Mouse (Mus musculus): Measurements from ENCODE around the gene Ticrr.
A peak's percentile ranks its signal among the peaks of the same experiment; 100 is the strongest.

Gene Ticrr

DNA sequence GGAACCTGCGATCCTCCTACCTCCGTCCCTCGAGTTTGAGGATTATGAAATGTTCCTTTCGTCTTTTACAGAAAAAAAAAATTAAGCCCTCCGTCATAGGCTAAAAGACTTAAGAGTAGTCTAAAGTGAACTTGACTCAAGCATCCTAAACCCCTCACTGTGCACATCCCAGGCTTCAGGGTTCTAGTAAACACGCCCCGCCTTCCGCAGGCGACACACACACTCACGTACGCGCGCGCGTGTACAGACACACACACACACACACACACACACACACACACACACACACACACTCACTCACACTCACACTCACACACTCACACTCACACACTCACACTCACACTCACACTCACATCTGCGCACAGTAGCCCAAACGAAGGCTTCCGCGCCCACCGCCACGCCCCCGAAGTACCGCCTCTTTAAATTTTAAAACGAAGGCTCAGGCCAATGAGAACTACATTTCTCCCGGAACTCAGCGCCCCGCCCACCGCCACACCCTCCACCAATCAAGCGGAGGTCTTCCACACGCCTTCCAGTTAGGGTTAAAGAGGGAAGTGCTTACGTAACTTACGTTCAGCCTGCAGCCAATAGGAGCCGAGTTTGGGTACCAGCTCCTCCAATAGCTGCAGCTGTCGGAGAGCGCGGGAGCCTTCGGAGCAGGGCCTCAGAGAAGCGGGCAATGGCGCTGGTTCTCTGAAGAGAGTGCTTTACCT, at the start of gene Ticrr:
Ticrr (plus strand) TSS at position 619 of the 713 bp plus-strand sequence.
- DNase-seq (ENCODE audit: low spot score in 2 of 2), result peak; percentile 94 to 95

DNA sequence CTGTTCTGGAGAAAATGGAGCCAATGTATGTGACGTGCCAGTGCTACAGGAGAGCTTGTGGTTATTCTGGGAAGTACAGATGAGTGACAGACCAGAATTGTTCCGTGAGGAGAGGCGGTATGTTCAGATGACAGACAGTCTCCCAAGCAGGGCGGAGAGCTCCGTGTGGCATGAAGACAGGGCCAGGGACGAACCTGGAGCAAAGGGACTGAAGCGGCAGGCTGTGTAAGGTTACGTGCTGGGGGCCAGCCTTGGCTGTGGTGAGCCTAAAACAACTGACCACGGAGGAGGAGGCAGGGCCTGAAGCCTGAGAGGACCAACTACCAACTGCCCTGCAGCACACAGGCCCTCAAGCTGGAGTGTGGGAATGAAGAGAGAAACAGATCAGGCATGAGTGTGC, 48.1 kb upstream of the Ticrr start:
- DNase-seq (ENCODE audit: low spot score in 2 of 2), result no peak

DNA sequence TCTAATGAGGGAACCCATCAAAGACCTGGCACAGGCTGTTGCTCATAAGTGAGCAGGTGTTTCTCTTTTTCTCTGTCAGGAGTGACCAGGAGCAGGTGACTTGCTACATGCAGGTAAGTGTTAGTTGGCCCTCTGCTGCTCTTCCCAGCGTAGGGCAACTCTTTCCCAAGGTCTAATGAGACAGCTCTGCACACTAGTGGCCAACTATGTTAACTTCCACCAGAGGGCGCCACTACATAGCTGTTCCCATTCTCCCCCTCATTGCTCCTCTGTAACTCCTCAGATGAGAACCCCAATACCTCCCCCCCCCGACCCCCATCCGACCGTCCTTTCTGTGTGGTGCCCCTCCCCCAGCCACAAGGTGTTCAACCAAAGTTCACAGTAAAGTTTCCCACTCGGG, 47.2 kb upstream of the Ticrr start:
- peak in 1 of 2 experiments; percentile 28 for DNase-seq (ENCODE audit: low spot score in 2 of 2)

DNA sequence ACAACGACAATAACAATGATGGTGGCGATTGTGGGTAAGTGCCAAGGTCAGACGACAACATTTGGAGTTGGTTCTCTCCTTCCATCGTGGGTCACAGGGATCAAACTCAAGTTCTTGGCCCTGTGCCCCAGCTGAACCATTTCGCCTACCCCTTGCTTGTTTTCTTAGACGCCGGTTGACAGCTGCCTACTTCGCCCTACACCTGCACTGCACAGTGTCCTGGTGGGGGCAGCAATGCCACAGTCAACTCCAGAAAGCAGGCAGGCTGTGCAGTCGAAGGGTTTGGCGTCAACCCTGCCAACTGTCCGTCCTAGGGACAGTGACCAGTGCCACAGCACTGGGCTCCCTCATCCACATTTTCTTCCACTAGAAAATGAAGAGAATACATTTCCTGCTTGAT, 46.7 kb upstream of the Ticrr start:
- DNase-seq (ENCODE audit: low spot score in 2 of 2), result no peak

GRCm38 (mm10) chr7:79615008-79615407, 45.0 kb upstream of the Ticrr start:
- DNase-seq (ENCODE audit: low spot score in 2 of 2), result no peak

GRCm38 (mm10) chr7:79615941-79616340, 44.1 kb upstream of the Ticrr start:
- DNase-seq (ENCODE audit: low spot score in 2 of 2), result no peak

DNA sequence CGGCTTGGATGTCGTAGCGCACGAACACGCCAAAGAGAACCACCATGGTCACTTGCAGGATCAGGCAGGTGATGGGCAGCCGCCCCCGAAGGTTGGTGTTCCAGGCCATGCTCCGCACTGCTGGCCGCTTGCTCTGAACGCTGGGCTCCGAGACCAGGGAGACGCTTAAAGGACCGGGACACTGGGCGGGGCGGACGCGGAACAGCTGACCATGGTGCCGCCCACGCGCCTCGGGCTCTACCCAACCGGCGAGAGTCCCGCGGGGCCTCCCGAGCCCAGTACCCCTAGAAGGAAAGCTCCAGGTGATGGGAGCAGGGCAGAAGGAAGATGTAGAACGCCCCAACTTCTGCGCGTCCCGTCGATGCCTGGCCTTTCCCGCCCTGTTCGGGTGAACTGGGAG, 42.6 kb upstream of the Ticrr start, which contains the start of gene Rhcg:
Rhcg (minus strand) TSS at position 240 of the 400 bp plus-strand sequence.
- no peak for DNase-seq (ENCODE audit: low spot score in 2 of 2)

DNA sequence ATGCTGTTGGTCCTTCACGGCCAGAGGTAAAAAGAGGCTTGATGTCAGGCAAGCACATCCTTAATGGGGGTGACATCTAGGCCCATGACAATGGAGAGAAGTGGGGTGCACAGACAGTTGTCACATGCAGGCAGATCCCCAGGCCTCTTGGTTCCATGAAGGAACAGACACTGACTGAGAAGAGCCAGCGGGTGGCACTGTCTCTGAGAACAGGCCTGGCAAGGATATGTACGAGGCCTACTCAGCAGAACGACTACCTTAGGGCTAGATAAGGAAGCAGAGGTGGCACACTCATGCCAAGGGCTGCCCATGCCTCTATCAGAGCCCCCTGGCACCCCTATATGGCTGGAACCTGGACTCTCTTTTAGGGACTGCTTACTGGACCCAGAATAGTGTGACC, 40.5 kb upstream of the Ticrr start:
- no peak for DNase-seq (ENCODE audit: low spot score in 2 of 2)

DNA sequence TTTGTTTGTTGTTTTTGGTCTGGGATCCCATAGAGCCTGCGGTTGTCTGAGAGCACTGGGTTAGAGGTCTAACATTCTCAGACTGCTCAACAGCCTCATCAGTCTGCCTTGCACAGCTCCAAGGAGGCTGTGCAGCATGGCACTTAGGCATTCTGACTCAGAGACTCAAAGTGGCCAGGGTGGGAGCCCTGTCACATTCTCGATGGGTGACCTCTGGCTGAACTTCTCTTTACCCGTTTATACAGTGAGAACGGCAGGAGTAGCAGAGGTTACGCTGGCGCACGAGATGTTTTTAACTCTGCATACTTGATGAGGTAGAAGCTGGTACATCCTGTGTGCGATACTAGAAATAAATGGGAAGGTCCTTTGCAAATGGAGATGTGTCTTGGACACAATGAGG, 36.9 kb upstream of the Ticrr start:
- no peak for DNase-seq (ENCODE audit: low spot score in 2 of 2)

- no peak for DNase-seq (ENCODE audit: low spot score in 2 of 2)
Measured at GRCm38 (mm10) chr7:79626170-79626569, 33.8 kb upstream of the Ticrr start.

DNA sequence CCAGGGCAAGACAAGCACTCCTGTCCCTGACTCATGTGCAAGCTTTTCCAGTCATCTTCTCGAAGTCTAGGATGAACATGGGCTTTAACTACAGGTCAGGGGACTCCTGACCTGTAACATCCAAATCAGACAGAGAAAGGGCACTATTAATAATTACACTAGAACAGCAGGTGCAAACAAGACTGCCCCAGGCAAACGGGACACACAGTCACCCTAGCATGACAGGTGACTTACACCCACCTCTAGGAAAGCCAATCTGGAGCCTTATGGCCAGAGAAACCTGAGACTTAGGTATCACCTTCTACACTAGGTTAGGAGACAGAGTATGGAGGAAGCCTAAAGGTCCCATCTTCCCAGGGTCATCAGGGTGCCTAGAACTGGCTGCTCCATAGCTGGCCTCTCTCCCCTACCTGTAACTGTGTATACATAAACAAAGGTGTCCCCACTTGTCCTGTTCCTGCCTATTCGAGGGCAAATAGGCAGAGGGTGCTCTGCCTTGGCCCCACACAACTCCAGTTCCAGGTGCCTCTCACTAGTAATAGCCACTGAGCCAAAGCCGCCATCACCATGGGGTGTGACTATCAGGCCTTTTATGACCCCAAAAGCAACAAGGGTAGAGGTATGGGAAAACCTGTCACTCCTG, 31.6 kb upstream of the Ticrr start:
- DNase-seq (ENCODE audit: low spot score in 2 of 2), result no peak

DNA sequence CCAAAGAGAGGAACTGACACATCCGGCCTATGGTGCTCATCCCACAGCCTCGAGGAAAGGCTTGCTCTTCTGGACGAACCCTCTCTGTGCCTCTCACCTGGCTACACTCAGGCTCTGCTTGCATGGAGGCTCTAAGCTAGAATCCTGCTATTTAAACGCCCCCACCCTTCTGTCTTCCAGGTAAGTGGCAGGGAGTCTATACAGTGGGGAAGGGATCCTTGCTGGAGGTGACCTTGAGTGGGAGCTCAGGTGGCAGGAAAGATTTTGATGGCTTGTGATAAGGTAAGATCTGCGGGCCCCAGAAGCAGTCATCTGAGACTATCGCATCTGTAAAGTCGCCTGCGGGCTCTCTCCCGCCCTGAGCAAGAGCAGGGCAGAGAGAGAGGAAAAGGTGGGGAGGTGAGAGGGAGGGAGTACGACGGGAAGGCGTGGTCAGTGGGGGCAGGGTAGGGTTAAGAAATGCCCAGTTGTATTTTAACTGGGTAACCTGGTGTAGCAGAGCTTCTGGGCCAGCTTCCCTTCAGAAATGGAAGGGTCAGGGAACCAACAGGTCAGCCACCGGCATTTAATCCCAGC, 28.1 kb upstream of the Ticrr start:
- DNase-seq (ENCODE audit: low spot score in 2 of 2), result no peak

- peak in 1 of 2 experiments; percentile 3 for DNase-seq (ENCODE audit: low spot score in 2 of 2)
Measured at GRCm38 (mm10) chr7:79647233-79647632, 12.8 kb upstream of the Ticrr start.

DNA sequence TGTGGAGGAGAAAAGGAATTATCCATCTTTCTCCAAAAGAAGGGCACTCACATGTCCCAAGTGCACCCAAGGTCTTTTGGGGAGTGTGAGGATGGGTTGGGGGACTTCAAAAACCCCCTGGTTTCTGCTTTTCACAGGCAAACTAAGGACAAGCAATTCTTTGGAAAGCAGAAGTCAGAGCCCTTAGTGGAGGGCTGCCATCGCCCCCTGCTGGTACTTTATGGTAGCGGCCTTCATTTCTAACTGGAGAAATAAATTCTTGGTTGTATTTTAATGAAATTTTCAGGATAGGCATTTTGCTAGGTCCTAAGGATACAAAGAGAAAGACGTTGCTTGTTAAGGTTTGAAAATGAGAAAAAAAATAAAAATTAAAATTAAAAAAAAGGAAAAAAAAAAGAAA, 11.0 kb upstream of the Ticrr start:
- peak in 1 of 2 experiments; percentile 6 for DNase-seq (ENCODE audit: low spot score in 2 of 2)

DNA sequence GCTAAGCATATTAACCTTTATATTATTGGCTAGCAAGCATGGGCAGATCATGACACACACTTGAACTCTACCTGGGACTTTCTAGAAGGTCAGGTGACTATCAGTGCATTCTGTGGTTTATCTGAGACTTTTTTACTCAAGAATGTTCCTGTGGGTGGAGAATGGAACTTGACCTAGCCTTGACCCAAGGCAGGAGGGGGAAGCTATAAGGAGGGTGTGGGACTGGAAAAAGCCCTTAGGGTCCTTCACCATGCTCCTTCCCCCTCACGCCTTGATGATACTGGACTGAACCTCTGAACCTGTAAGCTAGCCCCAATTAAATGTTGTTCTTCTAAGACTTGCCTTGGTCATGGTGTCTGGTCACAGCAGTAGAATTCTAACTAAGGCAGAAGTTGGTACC, 5.8 kb upstream of the Ticrr start:
- DNase-seq (ENCODE audit: low spot score in 2 of 2), result no peak

DNA sequence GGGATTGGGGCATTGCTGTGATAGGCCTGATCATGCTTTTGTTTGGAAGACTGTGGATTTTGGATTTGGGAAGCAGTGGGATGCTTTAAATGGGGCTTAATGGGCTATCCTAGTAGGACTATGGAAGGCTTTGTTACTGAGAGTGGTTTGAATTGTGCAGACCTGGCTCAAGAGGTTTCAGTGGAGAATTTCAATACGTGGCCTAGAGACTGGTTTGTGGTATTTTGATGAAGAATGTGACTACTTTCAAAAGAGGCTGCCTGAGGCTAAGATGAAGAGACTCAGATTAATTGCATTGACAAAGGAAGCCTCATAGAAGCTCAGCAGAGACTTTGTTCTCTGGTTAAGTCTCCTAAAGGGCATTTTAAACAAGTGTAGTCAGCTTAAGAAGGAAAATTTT, 5.4 kb upstream of the Ticrr start:
- DNase-seq (ENCODE audit: low spot score in 2 of 2), result no peak

GRCm38 (mm10) chr7:79660291-79661150, 525 bp downstream of the Ticrr start:
- no peak for DNase-seq (ENCODE audit: low spot score in 2 of 2)

GRCm38 (mm10) chr7:79661253-79661890, 1.4 kb downstream of the Ticrr start:
- no peak for DNase-seq (ENCODE audit: low spot score in 2 of 2)

- DNase-seq (ENCODE audit: low spot score in 2 of 2), result no peak
Measured at GRCm38 (mm10) chr7:79666690-79667089, 6.7 kb downstream of the Ticrr start.

DNA sequence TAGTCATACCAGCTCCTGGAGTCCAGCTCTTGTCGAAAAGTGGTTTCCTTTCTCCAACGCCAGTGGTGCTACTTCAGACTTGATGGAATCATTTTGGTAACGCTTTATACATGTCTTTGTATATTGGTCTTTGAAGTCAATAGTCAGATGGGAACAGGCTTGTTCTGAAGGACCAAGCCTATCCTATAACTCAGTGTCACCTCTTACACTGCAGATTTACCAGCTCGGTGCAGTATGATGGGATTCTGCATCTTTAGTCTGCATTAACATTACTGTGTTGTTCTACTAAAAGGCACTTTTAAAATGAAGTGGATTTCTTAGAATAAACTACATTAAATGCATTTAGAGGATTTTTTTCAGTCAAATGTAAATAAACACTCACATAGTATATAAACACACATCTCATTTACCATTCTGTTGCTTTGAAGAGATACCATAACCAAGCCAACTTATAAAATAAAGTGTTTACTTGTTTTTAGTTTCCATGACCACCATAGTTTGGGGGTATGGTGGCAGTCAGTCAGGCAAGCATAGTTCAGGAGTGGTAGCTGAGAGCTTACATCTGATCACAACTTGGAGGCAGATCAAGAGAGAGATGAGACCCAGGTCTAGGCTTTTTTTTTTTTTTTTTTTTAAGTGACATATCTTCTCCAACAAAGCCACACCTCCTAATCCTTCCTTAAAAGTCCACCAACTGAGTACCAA, 11.1 kb downstream of the Ticrr start:
- no peak for DNase-seq (ENCODE audit: low spot score in 2 of 2)

- no peak for DNase-seq (ENCODE audit: low spot score in 2 of 2)
Measured at GRCm38 (mm10) chr7:79679186-79679585, 19.2 kb downstream of the Ticrr start.
